Mouse (Mus musculus) heart, postnatal 0 days (tissue): Measurements from ENCODE around the gene Gm49337.

Source experiments
- CTCF ChIP-seq: IDR thresholded peaks from 2 replicates; pipeline ENCODE4 v1.5.1; 2016; ENCODE audit warnings: antibody characterized with exemption, control low read depth, low read depth
- EP300 ChIP-seq: IDR thresholded peaks from 2 replicates; pipeline ENCODE4 v1.6.1; 2016; ENCODE audit warnings: antibody characterized with exemption, low read depth

GRCm38 (mm10) chr4:116222843-116223119 is 49.6 kb downstream of the Gm49337 start:
- no peak for TF ChIP-seq CTCF
- TF ChIP-seq EP300 = no peak
